Mouse (Mus musculus): ENCODE results near the gene Safb.

DNA sequence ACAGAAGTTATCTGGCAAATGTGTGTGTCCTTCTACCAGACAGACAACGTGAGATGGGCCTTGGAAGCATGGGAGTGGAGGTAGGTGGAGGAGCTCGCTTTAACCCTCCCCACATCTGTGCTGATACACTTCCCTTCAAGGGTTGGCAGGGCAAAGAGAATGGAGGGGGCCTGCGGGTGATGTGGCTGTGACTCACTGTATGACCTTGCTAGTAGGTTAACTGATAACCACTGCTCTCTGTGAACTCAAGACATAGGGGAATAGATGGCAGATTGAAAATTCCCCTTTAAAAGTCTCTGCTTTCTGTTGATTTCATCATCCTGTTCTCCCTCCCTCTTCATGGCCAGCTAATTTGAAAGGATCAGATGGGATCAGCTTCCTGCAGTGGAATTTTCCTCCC, 40.9 kb downstream of the Safb start:
- peak; percentile 37; the same call in 1 of the 2 replicates for TF ChIP-seq POLR2A (IDR thresholded peaks at IDR 0.05; ENCODE audit: low read depth, low read length)
- no peak for TF ChIP-seq CTCF (IDR thresholded peaks at IDR 0.05; ENCODE audit: borderline replicate concordance, insufficient read depth, low read length)
